Mouse (Mus musculus) CD4-positive, CD25-positive, alpha-beta regulatory T cell, adult 9 weeks (primary cell): Measurements from ENCODE around the gene Snx1. TPM values are rescaled to one million over a fixed set of nuclear protein-coding genes. Genes with fewer than 3 reads are reported as not detected.

Source experiments
- polyA plus RNA-seq: library from polyadenylated mRNA; unstranded; fragments of 100-300 nt; shearing (Covaris generic); gene quantifications from one replicate; pipeline ENCODE4 v1.2.1, GENCODE M21; 2017

Gene Snx1
- 157 TPM for polyA plus RNA-seq

DNA sequence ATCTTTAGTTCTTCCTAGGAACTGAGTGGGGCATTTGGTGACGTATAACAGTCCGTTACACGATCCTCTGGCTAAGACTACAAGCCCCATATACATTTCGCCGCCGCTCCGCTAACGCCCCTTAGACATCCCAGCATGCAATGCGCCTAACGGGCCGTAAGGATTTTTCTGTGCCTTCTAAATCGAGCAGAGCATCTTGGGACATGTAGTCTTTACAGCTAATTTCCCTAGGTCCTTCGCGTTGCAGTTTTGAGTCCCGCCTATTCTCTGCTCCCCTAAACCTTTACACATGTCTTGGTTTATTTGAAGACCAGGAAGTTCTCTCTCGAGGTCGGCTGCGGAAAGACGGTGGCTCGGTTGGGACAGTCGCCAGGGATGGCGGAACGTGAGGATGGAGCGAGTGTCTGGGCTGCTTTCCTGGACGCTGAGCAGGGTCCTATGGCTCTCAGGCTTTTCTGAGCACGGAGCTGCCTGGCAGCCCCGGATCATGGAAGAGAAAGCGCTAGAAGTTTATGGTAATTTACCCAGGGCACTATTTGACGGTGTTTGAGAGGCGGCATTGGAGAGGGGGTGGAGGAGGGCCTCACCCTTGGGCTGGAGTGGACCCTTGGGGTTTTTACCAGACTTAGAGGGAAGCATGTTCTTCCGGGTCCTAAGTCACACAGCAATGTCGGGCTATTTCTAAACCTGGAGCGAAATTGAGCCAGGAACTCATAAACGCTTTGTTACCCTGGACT, at the start of gene Snx1, which contains the start of gene Ciao2a:
Gene Snx1 (minus strand): TSS at position 132 of the 737 bp plus-strand sequence.
Gene Ciao2a (plus strand): TSS at position 156 of the 737 bp plus-strand sequence.

DNA sequence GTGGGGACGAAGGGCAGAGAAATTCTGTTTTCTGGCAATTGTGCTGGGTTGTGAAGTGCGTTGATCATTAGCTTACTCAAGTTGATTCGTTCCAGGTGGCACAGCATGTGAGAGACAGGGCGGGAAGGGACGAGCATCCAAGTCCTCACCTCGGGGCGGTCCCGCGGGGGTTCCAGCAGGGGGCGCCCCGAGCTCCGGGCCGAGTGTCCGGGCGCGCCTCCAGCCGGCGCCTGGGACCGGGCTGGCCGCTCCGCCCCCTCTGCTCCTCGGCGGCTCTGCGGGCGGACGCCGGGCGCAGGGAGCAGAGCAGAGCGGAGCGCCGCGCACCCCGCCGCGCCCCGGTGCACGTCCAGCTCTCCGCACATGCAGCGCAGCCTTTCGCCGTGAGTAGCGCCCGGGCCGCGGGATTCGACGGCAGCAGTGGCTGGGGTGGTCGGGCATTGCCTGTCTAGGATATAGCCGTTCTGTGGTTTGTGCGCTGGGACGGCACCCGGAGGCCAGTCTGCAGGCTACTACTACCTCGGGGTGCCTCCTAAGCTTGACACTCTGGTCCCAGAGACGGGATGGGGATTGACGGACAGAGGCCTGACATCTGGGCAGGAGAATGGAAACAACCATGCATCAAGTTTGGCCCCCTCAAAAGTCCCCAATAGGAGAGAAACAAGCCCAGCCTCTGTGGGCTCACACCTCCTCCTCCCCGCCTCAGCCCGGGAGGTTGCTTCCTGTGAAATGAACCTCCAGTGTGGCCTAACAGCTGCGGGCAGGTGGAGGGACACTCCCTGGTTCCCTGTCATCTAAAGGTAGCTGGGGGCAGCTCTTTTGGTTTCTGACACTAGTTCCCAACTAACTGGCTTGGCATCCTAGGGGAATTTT, 31.8 kb upstream of the Snx1 start, which contains the start of gene Dapk2:
Gene Dapk2 (plus strand): TSS at position 266 of the 873 bp plus-strand sequence.

DNA sequence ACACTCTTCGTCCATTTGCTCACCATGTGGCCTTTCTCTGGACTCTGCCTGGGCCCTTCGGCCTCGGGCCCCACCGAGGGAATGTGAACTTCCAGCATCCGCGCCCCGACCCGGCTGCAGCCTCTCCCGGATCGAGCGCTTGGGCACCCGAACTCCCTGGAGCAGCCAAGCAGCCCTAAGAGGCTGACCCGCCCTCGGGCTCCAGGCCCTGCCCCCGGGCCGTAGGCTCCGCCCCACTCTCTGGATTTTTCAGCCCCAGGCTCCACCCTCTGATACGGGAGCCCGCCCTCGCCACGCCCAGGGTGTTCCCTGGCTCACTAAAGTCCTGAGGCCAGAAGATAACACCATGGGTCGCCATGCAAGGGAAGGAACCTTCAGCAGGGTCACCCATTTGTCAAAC, 56.8 kb downstream of the Snx1 start, which contains the start of gene Snx22:
Gene Snx22 (minus strand): TSS at position 137 of the 400 bp plus-strand sequence.

DNA sequence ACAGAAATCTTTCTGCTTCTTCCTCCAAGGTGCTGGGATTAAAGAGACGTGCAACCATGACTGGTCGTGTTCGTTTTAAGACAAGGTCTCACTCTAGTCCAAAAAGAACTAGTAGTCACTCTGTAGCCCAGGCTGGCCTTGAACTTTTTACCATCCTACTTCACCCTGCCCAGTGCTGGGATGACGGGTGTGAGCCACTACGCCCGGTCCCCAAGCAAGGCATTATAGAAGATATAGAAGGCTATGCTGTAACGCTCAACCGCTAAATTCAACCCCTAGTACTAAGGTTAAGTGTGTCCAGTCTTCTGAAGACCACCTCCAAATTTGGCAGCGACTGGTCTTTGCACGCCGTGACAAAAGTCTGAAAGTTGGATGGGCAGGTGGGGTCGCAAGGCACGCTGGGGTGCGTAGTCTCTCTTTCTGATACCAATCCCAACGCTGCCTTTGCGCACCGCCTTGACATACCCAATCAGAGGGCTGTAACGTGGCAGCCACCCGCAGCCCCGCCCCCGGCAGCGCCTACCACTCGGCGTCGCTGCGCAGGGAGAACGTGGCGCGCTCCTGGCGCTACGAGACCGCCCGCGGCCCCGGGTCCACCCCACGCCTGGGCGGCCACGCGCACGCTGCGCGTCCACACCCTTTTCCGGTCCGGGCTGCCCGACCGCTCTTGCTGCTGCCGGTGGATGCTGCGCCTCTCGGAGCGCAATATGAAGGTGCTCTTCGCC, 66.6 kb downstream of the Snx1 start, which contains the start of gene Ppib:
Gene Ppib (plus strand): TSS at position 640 of the 725 bp plus-strand sequence.

Other genes starting within 250 kb of the Snx1 start
- gene Pclaf, start 236.3 kb downstream of the Snx1 start, polyA plus RNA-seq = 9.3 TPM
- 45.3 TPM for gene Trip4, start 217.8 kb downstream of the Snx1 start, polyA plus RNA-seq
- 49.7 TPM for gene Csnk1g1, start 217.7 kb downstream of the Snx1 start, polyA plus RNA-seq
- gene Ppib, start 66.4 kb downstream of the Snx1 start, polyA plus RNA-seq = 407 TPM
- gene Snx22, start 56.9 kb downstream of the Snx1 start, polyA plus RNA-seq = 1.1 TPM
- gene Ciao2a, start within 50 bp of the Snx1 start, polyA plus RNA-seq = 146 TPM
- gene Dapk2, start 31.6 kb upstream of the Snx1 start, polyA plus RNA-seq = 0.33 TPM
- 41.9 TPM for gene Herc1, start 223.9 kb upstream of the Snx1 start, polyA plus RNA-seq